ENCODE assay signal across 20 mouse cellular contexts in the genomic region with DNA sequence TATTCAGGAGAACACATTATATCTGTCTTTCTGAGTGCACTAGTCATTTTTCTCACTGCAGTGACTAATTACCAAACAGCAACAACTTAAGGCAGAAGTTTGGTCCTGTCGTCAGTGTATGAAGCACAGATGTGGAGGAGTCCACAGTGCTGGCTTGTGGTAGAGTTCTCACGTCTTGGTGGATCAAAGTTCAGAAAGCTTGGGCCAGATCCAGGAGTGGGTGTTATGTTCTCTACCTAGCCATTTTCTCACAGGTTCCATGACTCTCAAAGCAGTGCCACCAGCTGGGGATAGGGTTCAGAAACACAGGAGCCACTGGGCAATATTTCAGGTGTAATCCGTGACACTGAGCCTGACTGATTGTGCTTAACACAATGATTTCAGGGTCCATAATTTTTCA.
"Had no signal": no experiment of that assay in that cellular context is flagged by ENCODE, and none has a peak within 500 bp of the region (broad histone marks: within the 10 kb centered on the region; RNA-seq: fewer than 3 reads in every experiment).

No protein-coding gene starts in this region.

- H3K4me3 ChIP-seq: intestine, embryonic 15.5 days; limb, embryonic 12.5 days; limb, embryonic 15.5 days; midbrain, embryonic 12.5 days; midbrain, embryonic 15.5 days; myocyte; neural tube, embryonic 13.5 days had no signal

- DNase-seq: left cerebral cortex, postnatal 4 days; liver, postnatal 0 days; lung, embryonic 14.5 days; retina, postnatal 1 day; thymus, adult 2 months; thymus, postnatal 14 days; thymus, postnatal 4 days had no signal

- H3K9me3 ChIP-seq: intestine, embryonic 15.5 days; limb, embryonic 12.5 days; limb, embryonic 15.5 days; midbrain, embryonic 12.5 days; midbrain, embryonic 15.5 days; neural tube, embryonic 13.5 days had no signal

- ATAC-seq: hindbrain, embryonic 16.5 days; intestine, embryonic 15.5 days; liver, postnatal 0 days; lung, postnatal 0 days; midbrain, embryonic 15.5 days had no signal

- H3K4me2 ChIP-seq: intestine, embryonic 15.5 days; limb, embryonic 12.5 days; limb, embryonic 15.5 days; liver, embryonic 11.5 days; lung, embryonic 14.5 days; midbrain, embryonic 12.5 days; midbrain, embryonic 15.5 days; neural tube, embryonic 13.5 days had no signal

- H3K27me3 ChIP-seq: intestine, embryonic 15.5 days; limb, embryonic 12.5 days; limb, embryonic 15.5 days; midbrain, embryonic 12.5 days; midbrain, embryonic 15.5 days; neural tube, embryonic 13.5 days had no signal

- H3K36me3 ChIP-seq: intestine, embryonic 15.5 days; limb, embryonic 12.5 days; limb, embryonic 15.5 days; midbrain, embryonic 12.5 days; midbrain, embryonic 15.5 days; neural tube, embryonic 13.5 days had no signal

- H3K4me1 ChIP-seq: intestine, embryonic 15.5 days had no signal

- H3K27ac ChIP-seq: intestine, embryonic 15.5 days; kidney, postnatal 0 days; limb, embryonic 12.5 days; limb, embryonic 15.5 days; liver, embryonic 14.5 days; macrophage; midbrain, embryonic 12.5 days; midbrain, embryonic 15.5 days; neural tube, embryonic 13.5 days had no signal

- H3K9ac ChIP-seq: intestine, embryonic 15.5 days; limb, embryonic 12.5 days; limb, embryonic 15.5 days; liver, embryonic 14.5 days; liver, postnatal 0 days; lung, embryonic 14.5 days; midbrain, embryonic 12.5 days; midbrain, embryonic 15.5 days; neural tube, embryonic 13.5 days had no signal
